Mouse (Mus musculus) cerebellum, adult 2 months (tissue): ENCODE data around the gene Sdk1.

Experiments used
- CTCF ChIP-seq: fragments of 200-500 bp; IDR thresholded peaks from 2 replicates; pipeline ENCODE4 v1.5.1; 2011; ENCODE audit warnings: low read depth, mild to moderate bottlenecking, control low read depth, low read length, moderate library complexity, borderline replicate concordance; ENCODE audit not compliant: insufficient read depth
- POLR2A ChIP-seq: fragments of 200-500 bp; IDR thresholded peaks from 2 replicates; pipeline ENCODE4 v1.6.1; 2011; ENCODE audit warnings: low read length, control low read depth, borderline replicate concordance; ENCODE audit not compliant: insufficient read depth

DNA sequence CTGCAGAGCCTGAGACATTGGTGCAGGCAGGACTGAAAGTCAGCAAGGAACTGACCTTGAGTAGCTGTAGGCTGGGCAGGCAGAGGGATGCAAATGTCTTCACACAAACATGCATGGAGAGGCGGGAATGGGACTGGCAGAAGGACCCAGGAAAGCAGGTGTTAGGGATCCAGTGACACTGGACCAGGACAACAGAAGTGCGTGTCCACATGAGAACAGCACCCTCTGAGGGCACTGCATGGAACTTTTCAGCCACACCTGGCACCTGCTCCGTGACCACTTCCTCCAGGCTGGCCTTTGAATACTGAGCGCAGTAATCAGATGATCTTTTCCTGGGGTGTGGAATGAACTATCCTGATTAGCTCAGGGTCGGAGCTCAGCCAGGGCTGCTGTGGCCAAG lies 298.9 kb downstream of the Sdk1 start:
- TF ChIP-seq CTCF (no peak), POLR2A (no peak)
